Mouse (Mus musculus) heart, adult 2 months (tissue): Measurements from ENCODE around the gene Atf7ip.

Experiments used
- CTCF ChIP-seq: fragments of 200-600 bp; IDR thresholded peaks from 2 replicates; pipeline ENCODE4 v1.8.1; 2022; ENCODE audit warnings: antibody characterized with exemption, mild to moderate bottlenecking, moderate library complexity
- EP300 ChIP-seq: fragments of 200-500 bp; IDR thresholded peaks from 2 replicates; pipeline ENCODE4 v1.6.1; 2011; ENCODE audit warnings: low read depth, low read length, control low read depth; ENCODE audit not compliant: insufficient read depth
- POLR2A ChIP-seq: fragments of 200-500 bp; IDR thresholded peaks from 2 replicates; pipeline ENCODE4 v1.6.1; 2011; ENCODE audit warnings: mild to moderate bottlenecking, low read depth, low read length, control low read depth; ENCODE audit not compliant: insufficient read depth

GRCm38 (mm10) chr6:136532535-136533291, 26.7 kb downstream of the Atf7ip start:
- TF ChIP-seq CTCF (no peak), EP300 (peak; percentile 74), POLR2A (peak; percentile 86)
